Mouse (Mus musculus) embryonic facial prominence, embryonic 14.5 days (tissue): ENCODE data around the gene Rnf151. TPM values are rescaled to one million over a fixed set of nuclear protein-coding genes. Genes with fewer than 3 reads are reported as not detected.

Experiments
- ATAC-seq: fragments of 200-750 bp; cut with Nextera tagmentation; 2 replicates; pipeline ENCODE4 v1.8.0; 2017; ENCODE audit warnings: low read depth, moderate number of reproducible peaks, moderate TSS enrichment
- DNase-seq: peaks from one replicate; pipeline ENCODE4 v3.0.0-alpha.2; 2015; ENCODE audit warnings: low spot score
- H3K27ac ChIP-seq: fragments of 300-500 bp; sonication (generic); replicated peaks from 2 replicates; pipeline ENCODE4 v1.5.1; 2014; ENCODE audit warnings: low read depth, mild to moderate bottlenecking, low read length, moderate library complexity
- H3K27me3 ChIP-seq: fragments of 300-500 bp; sonication (generic); replicated peaks from 2 replicates; pipeline ENCODE4 v1.6.1; 2014; ENCODE audit warnings: low read length; ENCODE audit not compliant: control insufficient read depth, insufficient read depth
- H3K36me3 ChIP-seq: fragments of 300-500 bp; sonication (generic); 2 replicates; pipeline ENCODE4 v1.6.1; 2014; ENCODE audit warnings: low read length, mixed read lengths; ENCODE audit not compliant: control insufficient read depth, insufficient read depth
- H3K4me1 ChIP-seq: fragments of 300-500 bp; sonication (generic); 2 replicates; pipeline ENCODE4 v1.6.1; 2014; ENCODE audit warnings: antibody characterized with exemption, low read length; ENCODE audit not compliant: control insufficient read depth, insufficient read depth
- H3K4me2 ChIP-seq: fragments of 300-500 bp; sonication (generic); 2 replicates; pipeline ENCODE4 v1.6.1; 2014; ENCODE audit warnings: low read depth, mild to moderate bottlenecking, low read length, moderate library complexity, mixed read lengths
- H3K4me3 ChIP-seq: fragments of 300-500 bp; sonication (generic); 2 replicates; pipeline ENCODE4 v1.5.1; 2014; ENCODE audit warnings: low read depth, mild to moderate bottlenecking, low read length
- H3K9ac ChIP-seq: fragments of 300-500 bp; sonication (generic); 2 replicates; pipeline ENCODE4 v1.6.1; 2014; ENCODE audit warnings: low read depth, mild to moderate bottlenecking, low read length, moderate library complexity, mixed read lengths
- H3K9me3 ChIP-seq: fragments of 300-500 bp; sonication (generic); 2 replicates; pipeline ENCODE4 v1.6.1; 2016; ENCODE audit warnings: low read length; ENCODE audit not compliant: control insufficient read depth
- WGBS: fragments of 180-500 bp; shearing (Covaris S2); extraction: QIAGEN DNeasy Blood & Tissue Kit; methylation state at CpG from one replicate; pipeline ENCODE4 v1.1.7; 2014; 5-methylcytosine and 5-hydroxymethylcytosine counted together
- polyA plus RNA-seq: library from polyadenylated mRNA; unstranded; fragments of >200 nt; fragmentation: Nextera tagmentation; extraction: Ambion mirVana; gene quantifications from 2 replicates; pipeline ENCODE4 v1.2.1, GENCODE M21; 2014

The Rnf151 gene
- polyA plus RNA-seq, 1 experiment from 2014 or later, result not detected

DNA sequence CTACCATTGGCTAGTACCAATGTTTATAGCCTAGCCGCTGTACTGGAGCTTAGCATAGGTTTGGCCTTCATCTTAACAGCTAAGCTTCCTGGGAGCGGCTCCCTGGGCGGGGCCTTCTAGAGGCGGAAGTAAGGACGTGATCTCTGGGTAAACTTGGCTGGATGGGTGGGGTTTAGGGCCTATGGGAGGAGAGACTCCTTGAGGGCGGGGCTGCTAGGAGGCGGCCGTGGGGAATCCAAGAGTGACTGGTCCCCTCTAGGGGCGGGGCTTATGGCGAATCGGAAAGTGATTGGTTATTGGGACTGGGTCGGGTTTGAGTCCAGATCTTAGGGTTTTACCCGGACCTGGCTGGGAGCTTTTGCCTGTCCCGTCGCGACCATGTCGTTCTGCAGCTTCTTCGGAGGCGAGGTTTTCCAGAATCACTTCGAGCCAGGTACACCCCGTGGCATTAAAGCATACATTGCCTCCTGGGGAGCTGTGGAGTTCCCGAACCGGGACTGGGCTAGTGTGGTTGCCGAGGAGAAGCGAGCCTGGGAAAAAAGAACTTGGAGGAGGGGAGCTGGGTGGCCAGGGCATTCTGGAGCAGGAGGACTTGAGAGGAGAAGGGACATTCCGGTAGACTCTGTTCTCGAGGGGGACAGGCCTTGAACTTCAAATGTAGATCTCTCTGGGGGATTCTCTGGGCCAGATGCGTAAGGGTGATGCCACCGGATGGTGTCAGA lies 18.6 kb upstream of the Rnf151 start, which contains the start of gene Msrb1:
Gene Msrb1 (plus strand): TSS at position 313 of the 722 bp plus-strand sequence.
- peaks cover 10% of the 10 kb centered on the region for H3K4me1 ChIP-seq
- DNase-seq, result peak; percentile 100
- H3K9ac ChIP-seq, result peak within 1 kb of the TSS; percentile 66
- WGBS, result 2% methylated on average over 27 of the region's 29 CpGs
- no peaks in the 10 kb centered on the region for H3K27me3 ChIP-seq
- H3K4me2 ChIP-seq, result peak within 1 kb of the TSS; percentile 90
- peak within 1 kb of the TSS; percentile 65; the same call in 1 of the 2 replicates for H3K27ac ChIP-seq
- 0 out of 2 replicates have a peak, but pooled peaks cover 10% of the 10 kb centered on the region for H3K36me3 ChIP-seq
- peak; percentile 97 for ATAC-seq
- H3K4me3 ChIP-seq, result peak within 1 kb of the TSS; percentile 61
- no peaks in the 10 kb centered on the region for H3K9me3 ChIP-seq

DNA sequence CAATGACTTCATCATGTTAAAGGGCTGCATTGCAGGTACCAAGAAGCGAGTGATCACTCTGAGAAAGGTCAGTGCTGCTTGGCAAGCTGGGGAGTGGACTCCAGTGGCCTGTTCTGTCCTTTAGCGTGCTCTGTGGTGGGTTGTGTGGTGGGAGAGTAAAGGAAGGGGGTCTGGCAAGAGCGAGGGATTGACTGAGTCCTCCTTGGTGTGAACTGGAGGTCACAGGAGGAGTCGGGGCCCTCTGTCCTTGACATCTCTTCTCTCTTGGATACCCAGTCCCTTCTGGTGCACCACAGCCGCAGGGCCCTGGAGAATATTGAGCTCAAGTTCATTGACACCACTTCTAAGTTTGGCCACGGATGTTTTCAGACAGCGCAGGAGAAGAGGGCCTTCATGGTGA lies 17.6 kb upstream of the Rnf151 start:
- peaks cover 10% of the 10 kb centered on the region for H3K4me1 ChIP-seq
- no peaks in the 10 kb centered on the region for H3K9me3 ChIP-seq
- peak overlapping the region; percentile 90; the same call in 1 of the 2 replicates for H3K4me2 ChIP-seq
- H3K27me3 ChIP-seq, result no peaks in the 10 kb centered on the region
- DNase-seq, result no peak
- no peak overlapping the region for H3K4me3 ChIP-seq
- WGBS, result 90% methylated on average over 7 of the region's 7 CpGs
- H3K27ac ChIP-seq, result no peak overlapping the region
- no peak for ATAC-seq
- H3K36me3 ChIP-seq, result 0 out of 2 replicates have a peak, but pooled peaks cover 3% of the 10 kb centered on the region
- no peak overlapping the region for H3K9ac ChIP-seq

DNA sequence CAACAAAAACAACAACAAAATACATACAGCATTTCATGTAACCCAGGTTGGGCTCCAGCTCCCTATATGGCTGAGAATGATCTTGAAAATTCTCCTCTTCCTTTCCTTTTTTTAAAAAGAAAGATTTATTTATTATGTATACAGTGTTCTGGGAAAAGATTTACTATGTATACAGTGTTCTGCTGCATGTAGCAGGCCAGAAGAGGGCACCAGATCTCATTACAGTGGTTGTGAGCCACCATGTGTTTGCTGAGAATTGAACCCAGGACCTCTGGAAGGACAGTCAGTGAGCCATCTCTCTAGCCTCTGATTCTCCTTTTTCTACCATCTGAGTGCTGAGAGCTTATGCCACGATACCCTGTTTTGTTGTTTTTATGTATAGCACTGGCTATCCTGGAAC lies 16.6 kb upstream of the Rnf151 start:
- H3K27ac ChIP-seq, result no peak overlapping the region
- WGBS, result 73% methylated on average over 1 of the region's 1 CpGs

DNA sequence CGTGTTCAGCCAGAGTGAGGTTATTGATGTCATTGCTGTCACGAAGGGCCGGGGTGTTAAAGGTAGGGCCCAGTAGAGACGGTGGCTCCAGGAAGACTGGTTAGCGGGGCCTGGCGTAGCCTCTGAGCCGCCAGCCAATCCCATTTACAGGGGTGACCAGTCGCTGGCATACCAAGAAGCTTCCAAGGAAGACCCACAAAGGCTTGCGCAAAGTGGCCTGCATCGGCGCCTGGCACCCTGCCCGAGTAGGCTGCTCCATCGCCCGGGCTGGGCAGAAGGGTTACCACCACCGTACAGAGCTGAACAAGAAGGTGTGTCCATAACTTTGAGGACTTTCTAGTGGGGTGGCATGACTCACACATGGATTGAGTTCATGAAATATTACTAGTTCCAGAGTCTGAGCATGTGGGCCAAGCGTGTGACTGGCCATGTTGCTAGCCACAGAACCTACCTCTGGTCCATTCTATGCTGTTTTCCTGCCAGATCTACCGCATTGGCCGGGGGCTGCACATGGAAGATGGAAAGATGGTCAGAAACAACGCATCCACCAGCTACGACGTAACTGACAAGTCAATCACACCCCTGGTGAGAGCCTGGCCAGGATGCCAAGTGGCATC lies 15.7 kb upstream of the Rnf151 start:
- H3K4me3 ChIP-seq, result no peak overlapping the region
- no peaks in the 10 kb centered on the region for H3K27me3 ChIP-seq
- ATAC-seq (no peak), DNase-seq (no peak)
- H3K4me2 ChIP-seq, result no peak overlapping the region
- H3K27ac ChIP-seq, result no peak overlapping the region
- peaks cover 10% of the 10 kb centered on the region for H3K4me1 ChIP-seq
- no peak overlapping the region for H3K9ac ChIP-seq
- 86% methylated on average over 21 of the region's 21 CpGs for WGBS
- H3K9me3 ChIP-seq, result no peaks in the 10 kb centered on the region
- H3K36me3 ChIP-seq, result no peaks in the 10 kb centered on the region

More for the DNA sequence above, 16.6 kb upstream of the Rnf151 start:
- ATAC-seq, result no peak
- Histone ChIP-seq H3K4me2 (no peak overlapping the region), H3K9ac (no peak overlapping the region), H3K4me1 (peaks cover 10% of the 10 kb centered on the region), H3K9me3 (no peaks in the 10 kb centered on the region), H3K27me3 (no peaks in the 10 kb centered on the region), H3K4me3 (no peak overlapping the region), H3K36me3 (no peaks in the 10 kb centered on the region)
- no peak for DNase-seq

DNA sequence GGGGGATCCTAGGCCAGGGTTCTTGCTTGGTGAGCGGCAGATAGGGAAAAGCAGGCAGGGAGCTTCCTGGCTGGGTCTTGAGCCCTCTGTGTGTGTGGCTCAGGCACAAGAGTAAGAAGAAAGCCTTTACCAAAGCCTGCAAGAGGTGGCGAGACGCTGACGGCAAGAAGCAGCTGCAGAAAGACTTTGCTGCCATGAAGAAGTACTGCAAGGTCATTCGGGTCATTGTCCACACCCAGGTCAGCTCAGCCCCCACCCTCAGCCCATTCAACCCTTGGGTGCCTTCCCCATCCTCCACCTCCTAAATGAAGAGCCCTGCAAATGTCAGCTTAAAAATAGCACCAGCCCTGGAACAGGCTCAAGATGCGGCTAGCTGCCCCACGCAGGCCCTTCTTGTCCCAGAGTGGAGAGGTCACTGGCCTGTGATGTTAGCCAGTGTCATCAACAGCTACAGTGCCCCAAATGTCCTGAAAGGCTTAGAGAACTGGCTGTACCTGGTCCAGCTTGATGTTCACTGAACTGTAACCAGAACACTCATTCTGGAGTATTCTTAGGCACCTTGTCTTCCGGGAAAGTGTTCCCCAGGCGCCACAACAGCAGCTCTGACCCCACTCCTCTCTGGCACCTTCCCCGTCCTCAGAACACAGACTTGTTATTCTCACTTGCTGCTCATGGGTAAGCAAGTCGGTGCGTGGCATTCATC lies 14.5 kb upstream of the Rnf151 start:
- DNase-seq (no peak), ATAC-seq (no peak)
- Histone ChIP-seq H3K36me3 (no peaks in the 10 kb centered on the region), H3K9ac (no peak overlapping the region), H3K9me3 (no peaks in the 10 kb centered on the region), H3K4me3 (no peak overlapping the region), H3K27ac (no peak overlapping the region), H3K27me3 (no peaks in the 10 kb centered on the region), H3K4me2 (no peak overlapping the region), H3K4me1 (peaks cover 9% of the 10 kb centered on the region)
- WGBS, result 75% methylated on average over 12 of the region's 12 CpGs

DNA sequence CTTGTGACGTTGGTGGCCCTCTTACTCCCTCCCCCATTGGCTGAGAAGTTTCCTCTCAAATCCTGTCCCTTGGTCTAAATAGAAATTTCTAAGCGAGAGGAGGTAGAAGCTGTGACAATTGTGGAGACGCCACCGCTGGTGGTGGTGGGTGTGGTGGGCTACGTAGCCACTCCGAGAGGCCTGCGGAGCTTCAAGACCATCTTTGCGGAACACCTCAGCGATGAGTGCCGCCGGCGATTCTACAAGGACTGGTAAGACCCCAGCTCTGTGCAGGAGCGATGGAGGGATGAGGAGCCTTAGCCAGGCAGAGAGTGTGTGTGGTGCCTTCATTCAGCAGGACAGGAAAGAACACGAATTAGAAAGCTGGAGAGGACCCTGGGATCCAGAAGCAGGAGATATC lies 12.9 kb upstream of the Rnf151 start:
- no peak overlapping the region for H3K9ac ChIP-seq
- H3K4me3 ChIP-seq, result no peak overlapping the region
- 0 out of 2 replicates have a peak, but pooled peaks cover 1% of the 10 kb centered on the region for H3K4me1 ChIP-seq
- H3K4me2 ChIP-seq, result no peak overlapping the region
- ATAC-seq (no peak), DNase-seq (no peak)
- WGBS, result 79% methylated on average over 14 of the region's 14 CpGs
- H3K36me3 ChIP-seq, result no peaks in the 10 kb centered on the region
- no peak overlapping the region for H3K27ac ChIP-seq
- H3K27me3 ChIP-seq, result no peaks in the 10 kb centered on the region
- no peaks in the 10 kb centered on the region for H3K9me3 ChIP-seq

DNA sequence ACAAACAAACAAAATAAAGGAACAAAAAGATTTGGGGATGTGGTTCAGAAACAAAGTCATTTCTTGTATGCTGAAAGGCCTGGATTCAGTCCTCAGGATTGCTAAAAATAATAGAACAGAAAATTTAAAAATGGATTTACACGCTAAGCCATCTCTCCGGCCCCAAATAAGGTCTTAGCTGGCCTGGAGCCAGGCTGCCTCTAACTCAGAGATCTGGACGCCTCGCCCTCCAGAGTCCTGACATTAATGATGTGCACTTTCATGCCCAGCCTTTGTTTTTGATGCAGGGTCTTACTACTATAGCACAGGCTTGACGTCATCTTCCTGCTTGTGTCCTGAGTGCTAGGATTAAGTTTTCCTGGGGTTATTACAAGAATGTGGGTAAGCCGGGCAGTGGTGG lies 11.2 kb upstream of the Rnf151 start:
- Histone ChIP-seq H3K27me3 (no peaks in the 10 kb centered on the region), H3K9ac (no peak overlapping the region), H3K4me3 (no peak overlapping the region), H3K36me3 (no peaks in the 10 kb centered on the region), H3K27ac (no peak overlapping the region), H3K4me1 (no peaks in the 10 kb centered on the region), H3K4me2 (no peak overlapping the region), H3K9me3 (no peaks in the 10 kb centered on the region)
- 74% methylated on average over 6 of the region's 6 CpGs for WGBS
- no peak for DNase-seq
- ATAC-seq, result no peak

DNA sequence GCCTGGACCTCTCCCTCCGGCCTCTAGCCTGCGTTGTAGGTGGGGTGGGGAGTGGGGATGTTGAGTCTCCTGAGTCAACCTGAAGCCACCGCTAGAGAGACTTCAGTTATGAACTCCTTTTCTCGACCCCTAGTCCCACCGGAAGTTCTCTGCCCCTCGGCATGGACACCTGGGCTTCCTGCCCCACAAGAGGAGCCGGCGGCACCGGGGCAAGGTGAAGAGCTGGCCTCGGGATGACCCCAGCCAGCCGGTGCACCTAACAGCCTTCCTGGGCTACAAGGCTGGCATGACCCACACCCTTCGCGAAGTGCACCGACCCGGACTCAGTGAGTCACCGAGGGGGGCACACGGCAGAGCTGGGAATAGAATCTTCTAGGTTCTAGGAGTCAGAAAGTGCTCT lies 10.3 kb upstream of the Rnf151 start:
- no peaks in the 10 kb centered on the region for H3K36me3 ChIP-seq
- 72% methylated on average over 17 of the region's 17 CpGs for WGBS
- no peaks in the 10 kb centered on the region for H3K9me3 ChIP-seq
- H3K27me3 ChIP-seq, result no peaks in the 10 kb centered on the region
- ATAC-seq, result no peak
- H3K4me2 ChIP-seq, result no peak overlapping the region
- no peak overlapping the region for H3K9ac ChIP-seq
- peaks cover 2% of the 10 kb centered on the region; the same call in 1 of the 2 replicates for H3K4me1 ChIP-seq
- DNase-seq, result no peak
- no peak overlapping the region for H3K27ac ChIP-seq
- no peak overlapping the region for H3K4me3 ChIP-seq
